Mouse (Mus musculus) lung, postnatal 4 days (tissue): ENCODE results near the gene Timm8a1.

Experiments
- DNase-seq, 2 experiments: peaks; one replicate each; pipeline ENCODE4 v3.0.0; 2021

Gene Timm8a1

DNA sequence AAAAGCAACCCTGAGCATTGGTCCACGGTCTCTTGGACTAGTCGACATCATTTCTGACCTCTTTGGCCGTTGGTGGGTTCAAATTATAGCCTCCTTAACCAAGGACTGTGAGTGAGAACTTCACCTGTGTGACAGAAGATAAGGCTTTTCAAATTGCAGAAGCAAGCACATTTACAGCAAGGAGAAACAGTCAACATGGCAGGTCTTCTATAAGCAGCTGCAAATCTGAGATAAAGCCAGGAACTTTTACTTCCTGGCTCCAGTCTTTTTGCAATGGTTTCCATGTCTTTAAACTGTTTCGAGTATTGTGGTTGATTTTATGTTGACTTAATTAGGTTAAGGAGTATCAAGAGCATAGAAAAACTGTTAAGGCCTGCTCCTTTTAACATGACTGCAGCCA, 17.9 kb downstream of the Timm8a1 start:
- DNase-seq: no peak

DNA sequence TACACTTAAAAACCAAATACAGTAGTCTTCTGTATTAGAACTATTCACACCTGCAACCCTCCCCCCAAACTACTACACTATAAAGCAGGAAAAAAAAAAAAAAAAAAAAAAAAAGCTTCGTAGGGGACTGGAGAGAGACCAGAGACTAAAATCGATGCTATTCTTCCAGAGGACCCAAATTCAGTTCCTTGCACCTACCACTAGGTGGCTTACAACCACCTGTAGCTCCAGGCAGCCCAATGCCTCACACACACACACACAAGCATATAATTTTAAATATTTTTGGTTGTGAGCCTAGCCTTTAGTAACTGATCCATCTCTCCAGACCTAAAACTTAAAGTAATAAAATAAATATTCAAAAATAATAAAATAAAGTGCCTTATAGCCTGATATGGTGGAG, 32.2 kb downstream of the Timm8a1 start:
- no peak for DNase-seq

DNA sequence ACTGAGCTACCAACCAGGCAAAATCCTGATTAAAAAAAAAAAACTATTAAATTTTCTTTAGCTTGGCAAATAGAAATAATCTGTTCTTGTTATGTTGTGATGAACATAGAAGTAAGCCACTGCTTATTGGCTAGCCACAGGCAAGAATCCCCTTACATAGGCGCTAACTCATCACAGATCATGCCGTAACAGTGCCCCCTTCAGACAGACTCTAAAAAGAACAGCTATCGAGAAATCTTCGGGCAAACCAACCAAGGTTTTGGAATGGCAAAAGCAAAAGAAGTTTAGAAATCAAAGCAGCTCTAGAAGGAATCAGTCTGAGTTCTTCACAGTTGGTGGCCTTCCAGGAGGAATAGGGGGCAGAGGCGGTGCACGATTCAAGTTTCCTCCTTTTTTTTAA, 33.7 kb downstream of the Timm8a1 start:
- no peak for DNase-seq

DNA sequence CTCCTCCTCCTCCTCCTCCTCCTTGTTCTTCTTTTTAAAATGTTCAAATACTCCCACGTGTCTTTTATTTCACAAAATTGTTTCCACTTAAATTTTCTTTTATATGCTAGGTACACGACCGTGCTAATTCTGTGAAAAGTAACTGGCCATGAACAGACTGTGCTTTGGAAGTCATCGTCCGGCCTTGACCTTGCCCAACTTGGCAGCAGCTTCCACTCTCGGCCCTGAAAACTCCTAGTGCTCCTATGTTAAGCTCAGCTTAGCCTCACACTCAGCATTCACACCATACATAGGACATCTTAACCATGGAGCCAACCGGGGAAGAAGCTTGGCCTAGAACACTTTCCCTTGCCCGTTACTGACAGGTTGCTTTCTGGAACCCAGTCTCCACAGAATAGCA, 41.0 kb downstream of the Timm8a1 start:
- DNase-seq: no peak
